Mouse (Mus musculus) kidney, postnatal 36 days (tissue): Measurements from ENCODE around the gene Gm49337.

Experiments
- DNase-seq, 2 experiments: peaks; one replicate each; pipeline ENCODE4 v3.0.0; 2021 to 2022; ENCODE audit warnings: mixed read lengths in 2 of 2

Gene Gm49337

GRCm38 (mm10) chr4:116164759-116165554 is 8.2 kb upstream of the Gm49337 start:
- no peak for DNase-seq

DNA sequence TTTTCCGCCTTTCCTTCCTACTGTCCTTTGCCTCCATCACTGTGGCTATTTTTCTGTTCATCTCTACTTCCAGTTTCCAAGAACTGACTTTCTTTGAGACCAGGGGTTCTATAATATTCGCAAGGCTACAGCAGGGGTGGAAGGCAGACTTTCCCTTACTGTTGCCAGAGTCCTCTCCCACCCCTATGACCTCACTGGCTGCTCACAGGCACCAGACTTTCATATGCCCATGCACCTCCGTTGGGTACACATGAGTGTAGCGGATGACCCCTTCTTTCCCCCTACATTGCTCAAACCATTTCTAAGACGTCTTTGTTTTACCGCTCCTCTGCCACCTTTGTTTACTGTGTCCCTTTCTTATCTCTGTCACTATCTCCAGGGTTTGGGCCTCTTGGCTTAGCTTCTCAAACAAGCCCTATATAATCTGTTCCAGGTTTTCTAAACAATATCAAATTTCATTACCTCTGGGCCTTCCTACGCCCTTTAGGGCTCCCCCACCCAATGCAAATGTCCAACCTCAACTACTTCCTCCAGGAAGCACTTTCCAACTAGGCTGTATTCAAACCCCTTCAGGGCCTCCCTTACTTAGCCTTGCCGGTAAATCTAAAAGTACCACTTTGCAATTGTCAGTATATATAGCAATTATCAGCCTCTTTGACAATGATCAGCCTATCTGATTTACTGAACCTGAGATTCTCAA is 7.3 kb upstream of the Gm49337 start:
- DNase-seq = no peak

DNA sequence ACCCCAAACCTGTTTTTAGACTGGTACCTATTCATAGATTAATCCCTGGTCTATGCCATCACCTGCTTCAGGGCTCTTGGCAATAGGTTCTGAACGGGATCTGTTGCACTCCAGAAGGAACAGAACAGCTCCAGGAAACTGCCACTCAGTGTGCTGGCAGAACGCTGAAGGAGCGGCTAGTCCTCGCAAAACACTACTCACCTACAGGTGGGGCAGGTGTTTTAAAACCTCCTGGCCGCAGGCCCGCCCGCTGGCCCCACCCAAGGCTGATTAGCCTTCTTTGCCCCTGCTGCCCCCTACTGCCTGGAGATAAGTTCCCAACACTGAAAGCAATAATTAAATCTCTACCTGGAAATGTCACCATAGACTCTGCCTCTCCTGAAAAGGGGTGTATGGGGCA is 5.8 kb upstream of the Gm49337 start, which contains the start of gene Tspan1:
Gene Tspan1, minus strand, starts transcription at position 198 of the 400 bp plus-strand sequence.
- DNase-seq = peak; percentile 69 to 81

DNA sequence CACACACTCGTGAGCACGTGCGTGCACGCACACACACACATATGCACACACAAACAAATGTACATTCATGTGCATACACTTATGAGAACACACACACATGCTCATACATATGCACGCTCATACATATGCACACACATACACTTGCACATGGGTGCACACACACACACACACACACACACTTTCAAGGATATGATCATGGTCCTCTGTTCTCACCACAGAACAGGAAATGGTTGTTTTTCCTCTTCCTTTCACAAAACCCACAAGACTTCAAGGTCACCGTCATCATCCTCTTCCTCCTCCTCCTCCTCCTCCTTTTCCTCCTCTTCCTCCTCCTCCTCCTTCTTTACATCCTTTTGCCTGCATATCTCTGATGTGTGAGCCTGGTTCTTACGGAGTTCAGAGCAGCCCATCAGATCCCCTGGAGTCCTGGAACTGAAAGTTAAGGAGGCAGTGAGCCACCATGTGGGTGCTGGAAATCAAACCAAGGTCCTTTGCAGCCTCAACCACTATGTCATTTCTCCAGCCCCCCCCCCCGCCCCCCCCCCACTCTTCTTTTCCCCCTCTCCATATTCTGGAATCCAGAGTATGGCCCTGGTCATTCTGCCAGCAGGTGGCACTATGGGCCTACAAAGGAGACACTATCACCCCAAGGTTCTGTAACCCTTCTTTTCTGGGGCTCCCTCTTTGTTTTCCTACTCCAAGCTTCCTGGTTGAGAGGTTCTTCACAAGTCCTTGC is 4.4 kb upstream of the Gm49337 start:
- DNase-seq = peak; percentile 70 to 93

DNA sequence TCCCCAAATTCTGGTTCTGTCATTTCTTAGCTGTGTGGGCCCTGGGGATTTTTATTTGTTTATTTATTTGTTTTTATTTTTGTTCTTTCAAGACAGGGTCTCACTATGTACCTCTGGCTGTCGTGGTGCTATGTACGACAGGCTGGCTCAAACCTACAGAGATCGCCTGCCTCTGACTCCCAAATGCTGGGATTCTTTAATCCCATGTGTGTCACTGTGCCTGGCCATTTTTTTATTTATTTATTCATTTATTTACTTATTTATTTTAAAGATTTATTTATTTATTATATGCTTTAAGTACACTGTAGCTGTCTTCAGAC is 3.9 kb upstream of the Gm49337 start:
- DNase-seq = no peak

DNA sequence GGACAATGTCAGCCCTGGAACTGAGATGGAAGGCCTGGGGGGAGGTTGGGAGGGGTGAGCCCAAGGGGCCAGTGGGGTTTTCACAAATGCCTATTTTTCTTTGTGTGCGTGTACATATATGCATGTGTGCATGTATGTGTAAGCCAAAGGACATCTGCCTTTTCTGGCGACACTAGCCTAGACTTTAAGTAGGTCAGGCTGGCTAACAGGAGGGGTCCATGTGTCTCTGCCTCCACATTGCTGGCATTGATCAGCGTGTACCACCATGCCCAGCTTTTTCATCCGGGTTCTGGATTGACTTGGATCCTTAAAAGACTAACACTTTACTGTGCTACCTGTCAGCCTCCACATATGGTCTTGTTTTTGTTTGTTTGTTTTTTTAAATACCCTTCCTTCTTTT is 568 bp downstream of the Gm49337 start:
- DNase-seq = no peak

GRCm38 (mm10) chr4:116174466-116175116 is 1.4 kb downstream of the Gm49337 start:
- peak; percentile 71 to 77 for DNase-seq

DNA sequence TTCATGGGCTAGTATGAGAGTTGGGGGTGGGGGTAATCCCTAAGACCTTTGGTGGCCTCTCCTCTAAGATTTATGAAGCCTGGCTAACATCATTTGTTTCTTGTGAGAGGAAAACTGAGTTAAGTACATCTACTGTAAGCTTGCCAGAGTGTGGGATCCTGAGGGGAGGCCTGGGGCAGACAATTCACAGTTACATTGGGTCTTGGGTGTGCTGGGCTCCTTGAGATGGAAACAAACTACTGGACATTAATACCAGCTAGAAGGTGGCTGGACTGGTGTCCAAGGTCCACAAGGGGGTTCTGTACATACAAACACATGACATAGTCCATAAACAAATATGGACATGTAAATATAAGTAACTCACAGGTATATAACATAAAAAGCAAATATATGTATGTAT is 2.0 kb downstream of the Gm49337 start:
- no peak for DNase-seq

GRCm38 (mm10) chr4:116175711-116176542 is 2.7 kb downstream of the Gm49337 start:
- no peak for DNase-seq

- peak; percentile 84 to 89 for DNase-seq
Observed at GRCm38 (mm10) chr4:116176543-116176988, 3.4 kb downstream of the Gm49337 start.

GRCm38 (mm10) chr4:116177140-116177539 is 4.0 kb downstream of the Gm49337 start:
- peak; percentile 85 to 89 for DNase-seq

DNA sequence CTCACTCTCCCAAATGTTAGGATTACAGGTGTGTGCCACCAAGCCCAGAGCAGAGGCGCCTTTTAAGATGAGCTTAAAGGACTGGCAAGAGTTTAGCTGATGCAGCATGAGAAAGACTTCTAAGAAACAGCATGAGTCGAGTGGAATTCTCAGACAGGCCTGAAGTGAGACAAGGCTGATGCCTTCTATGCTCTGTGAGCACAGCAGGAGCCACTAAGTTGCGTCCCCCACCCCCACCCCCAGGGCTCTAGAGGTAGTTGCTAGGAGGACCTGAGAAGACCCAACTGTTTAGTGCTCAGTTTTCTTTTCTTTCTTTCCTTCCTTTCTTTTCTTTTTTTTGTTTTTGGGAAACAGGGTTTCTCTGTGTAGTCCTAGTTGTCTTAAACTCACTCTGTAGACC is 8.9 kb downstream of the Gm49337 start:
- DNase-seq = no peak

GRCm38 (mm10) chr4:116182745-116183144 is 9.6 kb downstream of the Gm49337 start:
- DNase-seq = peak; percentile 64 to 65

DNA sequence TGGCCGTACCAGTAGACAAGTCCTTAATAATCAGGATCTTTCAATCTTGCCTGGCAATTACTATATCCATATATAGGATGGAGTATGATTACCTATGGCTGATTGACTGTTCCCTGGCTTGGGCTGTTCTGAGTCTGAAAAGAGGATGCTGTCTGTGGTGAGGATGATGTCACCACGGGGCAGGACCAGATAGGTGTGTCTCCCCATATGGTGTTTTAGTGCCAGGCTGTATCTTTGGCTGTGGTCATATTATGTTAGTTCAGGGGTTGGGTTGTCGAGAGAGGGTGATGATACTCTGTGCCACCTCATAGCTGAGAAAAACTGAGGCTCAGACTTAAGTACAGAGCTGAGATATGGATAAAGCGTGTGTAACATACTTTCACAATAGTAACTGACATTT is 11.9 kb downstream of the Gm49337 start:
- no peak for DNase-seq

DNA sequence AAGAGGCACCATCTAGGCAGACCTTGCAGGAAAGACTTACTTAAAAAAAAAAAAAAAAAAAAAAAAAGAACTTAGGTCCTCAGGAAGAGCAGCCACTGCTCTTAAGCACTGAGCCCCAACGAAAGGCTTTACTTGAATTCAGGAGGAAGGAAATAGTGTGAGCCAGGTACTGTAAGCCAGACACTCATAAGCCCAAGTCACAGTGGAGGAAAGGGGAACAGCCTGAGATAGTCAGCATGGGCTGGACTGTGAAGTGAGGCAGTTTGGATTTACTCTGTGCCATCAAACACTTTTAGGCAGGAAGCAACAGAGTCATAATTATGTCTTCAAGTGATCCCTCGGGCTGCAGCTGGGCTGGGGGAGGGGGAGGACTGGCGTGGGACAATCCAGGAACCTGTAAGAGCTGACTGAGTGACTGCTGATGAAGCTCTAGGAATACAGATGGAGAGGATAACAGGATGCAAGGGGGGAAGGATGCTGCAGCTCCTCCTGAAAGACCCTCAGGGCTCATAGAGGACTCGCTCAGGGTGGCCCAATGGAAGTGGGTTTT is 19.2 kb downstream of the Gm49337 start:
- peak in 1 of 2 experiments; percentile 49 for DNase-seq

- DNase-seq = no peak
Observed at GRCm38 (mm10) chr4:116193583-116194383, 20.6 kb downstream of the Gm49337 start.

DNA sequence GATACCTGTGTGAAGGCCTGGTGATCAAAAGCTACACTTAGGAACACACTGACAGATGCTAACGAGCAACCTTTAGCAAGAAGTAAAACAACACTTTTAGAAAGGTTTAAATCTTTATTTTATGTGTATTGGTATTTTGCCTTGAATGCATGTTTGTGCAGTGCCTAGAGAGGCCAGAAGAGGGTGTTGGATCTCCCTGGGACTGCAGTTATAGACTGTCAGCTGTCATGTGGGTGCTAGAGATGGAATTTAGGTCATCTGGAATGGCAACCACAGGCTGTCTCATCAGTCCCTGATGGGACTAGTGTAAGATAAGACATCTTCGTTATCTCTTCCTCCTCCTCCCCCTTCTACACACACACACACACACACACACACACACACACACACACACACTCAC is 25.2 kb downstream of the Gm49337 start:
- peak in 1 of 2 experiments; percentile 13 for DNase-seq

- DNase-seq = no peak
Observed at GRCm38 (mm10) chr4:116204422-116204821, 31.2 kb downstream of the Gm49337 start.

DNA sequence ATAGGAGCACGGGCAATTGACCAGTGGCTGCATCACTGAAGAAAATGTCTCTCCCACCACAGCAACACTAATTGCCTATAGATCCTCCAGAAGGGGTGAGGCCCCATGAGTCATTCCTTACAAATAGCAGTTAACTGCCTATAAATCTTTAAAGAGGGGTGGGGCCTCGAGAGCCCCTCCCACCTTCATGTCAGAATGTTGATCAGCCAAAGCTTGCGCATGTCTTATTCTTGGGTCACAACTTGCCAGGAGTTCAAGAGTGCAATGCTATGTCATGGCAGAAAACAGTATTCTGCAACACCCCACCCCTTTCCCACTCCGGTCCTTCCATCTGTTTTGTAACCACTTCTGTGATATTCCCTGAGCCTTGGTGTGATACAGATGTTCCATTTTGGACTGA is 33.3 kb downstream of the Gm49337 start:
- DNase-seq = no peak

- DNase-seq = no peak
Observed at GRCm38 (mm10) chr4:116208891-116209290, 35.7 kb downstream of the Gm49337 start.
